Mouse (Mus musculus): Measurements from ENCODE around the gene Clrn2. TPM values are rescaled to one million over a fixed set of nuclear protein-coding genes. Genes with fewer than 3 reads are reported as not detected.
A peak's percentile ranks its signal among the peaks of the same experiment; 100 is the strongest.

Clrn2 gene
- total and polyA plus RNA-seq, 2 experiments from 2014 or later, result 0.36 TPM; not detected in 1

- H3K27me3 ChIP-seq (ENCODE audit: insufficient read depth, low read length), result no peaks in the 10 kb centered on the region
- 86% methylated on average over 5 of the region's 5 CpGs for WGBS
- no peak for ATAC-seq
Observed at GRCm38 (mm10) chr5:45475771-45476170, 22.2 kb downstream of the Clrn2 start.

GRCm38 (mm10) chr5:45476288-45476687 is 22.7 kb downstream of the Clrn2 start:
- Histone ChIP-seq H3K27ac (no peak overlapping the region), H3K9me3 (ENCODE audit: low read length) (no peaks in the 10 kb centered on the region), H3K27me3 (ENCODE audit: insufficient read depth, low read length) (no peaks in the 10 kb centered on the region), H3K9ac (replicated peaks; ENCODE audit: low read length) (no peak overlapping the region), H3K4me3 (ENCODE audit: low read length) (no peak overlapping the region), H3K36me3 (ENCODE audit: insufficient read depth, low read length) (no peaks in the 10 kb centered on the region), H3K4me1 (ENCODE audit: insufficient read depth, low read length) (no peaks in the 10 kb centered on the region), H3K4me2 (ENCODE audit: low read depth, low read length) (no peak overlapping the region)
- TF ChIP-seq CTCF (IDR thresholded peaks at IDR 0.05; ENCODE audit: low read depth), result no peak
- peak; percentile 29 for DNase-seq (ENCODE audit: low spot score)
- peak; percentile 73 for ATAC-seq
- 10% methylated on average over 6 of the region's 6 CpGs for WGBS

More at GRCm38 (mm10) chr5:45475771-45476170, 22.2 kb downstream of the Clrn2 start:
- H3K9ac ChIP-seq (replicated peaks; ENCODE audit: low read length), result no peak overlapping the region
- H3K4me1 ChIP-seq (ENCODE audit: insufficient read depth, low read length), result no peaks in the 10 kb centered on the region
- no peak overlapping the region for H3K4me3 ChIP-seq (ENCODE audit: low read length)
- TF ChIP-seq CTCF (IDR thresholded peaks at IDR 0.05; ENCODE audit: low read depth), result no peak
- H3K4me2 ChIP-seq (ENCODE audit: low read depth, low read length), result no peak overlapping the region
- H3K36me3 ChIP-seq (ENCODE audit: insufficient read depth, low read length), result no peaks in the 10 kb centered on the region
- no peak for DNase-seq (ENCODE audit: low spot score)
- H3K9me3 ChIP-seq (ENCODE audit: low read length), result no peaks in the 10 kb centered on the region
- no peak overlapping the region for H3K27ac ChIP-seq

GRCm38 (mm10) chr5:45477601-45478000 is 24.1 kb downstream of the Clrn2 start:
- Histone ChIP-seq H3K27me3 (ENCODE audit: insufficient read depth, low read length) (no peaks in the 10 kb centered on the region), H3K9me3 (ENCODE audit: low read length) (no peaks in the 10 kb centered on the region), H3K4me1 (ENCODE audit: insufficient read depth, low read length) (no peaks in the 10 kb centered on the region), H3K9ac (replicated peaks; ENCODE audit: low read length) (no peak overlapping the region), H3K36me3 (ENCODE audit: insufficient read depth, low read length) (no peaks in the 10 kb centered on the region), H3K27ac (no peak overlapping the region), H3K4me2 (ENCODE audit: low read depth, low read length) (no peak overlapping the region), H3K4me3 (ENCODE audit: low read length) (no peak overlapping the region)
- DNase-seq (ENCODE audit: low spot score) (no peak), ATAC-seq (no peak)
- TF ChIP-seq CTCF (IDR thresholded peaks at IDR 0.05; ENCODE audit: low read depth), result no peak
- 78% methylated on average over 7 of the region's 7 CpGs for WGBS

- H3K27ac ChIP-seq, result no peak overlapping the region
- H3K4me3 ChIP-seq (ENCODE audit: low read length), result no peak overlapping the region
- H3K27me3 ChIP-seq (ENCODE audit: insufficient read depth, low read length), result no peaks in the 10 kb centered on the region
- H3K4me2 ChIP-seq (ENCODE audit: low read depth, low read length), result no peak overlapping the region
- H3K9me3 ChIP-seq (ENCODE audit: low read length), result no peaks in the 10 kb centered on the region
- H3K9ac ChIP-seq (replicated peaks; ENCODE audit: low read length), result no peak overlapping the region
- no peak for TF ChIP-seq CTCF (IDR thresholded peaks at IDR 0.05; ENCODE audit: low read depth)
- H3K36me3 ChIP-seq (ENCODE audit: insufficient read depth, low read length), result no peaks in the 10 kb centered on the region
- WGBS, result 95% methylated on average over 1 of the region's 1 CpGs
- no peak for DNase-seq (ENCODE audit: low spot score)
- H3K4me1 ChIP-seq (ENCODE audit: insufficient read depth, low read length), result no peaks in the 10 kb centered on the region
- ATAC-seq, result no peak
Observed at GRCm38 (mm10) chr5:45480066-45480465, 26.5 kb downstream of the Clrn2 start.

GRCm38 (mm10) chr5:45481125-45481524 is 27.6 kb downstream of the Clrn2 start:
- no peak overlapping the region for H3K27ac ChIP-seq
- no peaks in the 10 kb centered on the region for H3K27me3 ChIP-seq (ENCODE audit: insufficient read depth, low read length)
- no peaks in the 10 kb centered on the region for H3K4me1 ChIP-seq (ENCODE audit: insufficient read depth, low read length)
- DNase-seq (ENCODE audit: low spot score) (no peak), ATAC-seq (no peak)
- no peak for TF ChIP-seq CTCF (IDR thresholded peaks at IDR 0.05; ENCODE audit: low read depth)
- H3K4me2 ChIP-seq (ENCODE audit: low read depth, low read length), result no peak overlapping the region
- no peaks in the 10 kb centered on the region for H3K36me3 ChIP-seq (ENCODE audit: insufficient read depth, low read length)
- no peak overlapping the region for H3K9ac ChIP-seq (replicated peaks; ENCODE audit: low read length)
- no peaks in the 10 kb centered on the region for H3K9me3 ChIP-seq (ENCODE audit: low read length)
- no peak overlapping the region for H3K4me3 ChIP-seq (ENCODE audit: low read length)
- WGBS, result 91% methylated on average over 2 of the region's 2 CpGs

- Histone ChIP-seq H3K4me2 (ENCODE audit: low read depth, low read length) (no peak overlapping the region), H3K4me3 (ENCODE audit: low read length) (no peak overlapping the region), H3K36me3 (ENCODE audit: insufficient read depth, low read length) (no peaks in the 10 kb centered on the region), H3K9ac (replicated peaks; ENCODE audit: low read length) (no peak overlapping the region), H3K4me1 (ENCODE audit: insufficient read depth, low read length) (no peaks in the 10 kb centered on the region), H3K27me3 (ENCODE audit: insufficient read depth, low read length) (no peaks in the 10 kb centered on the region), H3K9me3 (ENCODE audit: low read length) (no peaks in the 10 kb centered on the region), H3K27ac (no peak overlapping the region)
- WGBS, result 84% methylated on average over 3 of the region's 3 CpGs
- ATAC-seq (no peak), DNase-seq (ENCODE audit: low spot score) (no peak)
- TF ChIP-seq CTCF (IDR thresholded peaks at IDR 0.05; ENCODE audit: low read depth), result no peak
Observed at GRCm38 (mm10) chr5:45482607-45483006, 29.1 kb downstream of the Clrn2 start.

- no peak overlapping the region for H3K27ac ChIP-seq
- H3K27me3 ChIP-seq (ENCODE audit: insufficient read depth, low read length), result no peaks in the 10 kb centered on the region
- H3K4me2 ChIP-seq (ENCODE audit: low read depth, low read length), result no peak overlapping the region
- ATAC-seq (no peak), DNase-seq (ENCODE audit: low spot score) (no peak)
- no peaks in the 10 kb centered on the region for H3K9me3 ChIP-seq (ENCODE audit: low read length)
- H3K36me3 ChIP-seq (ENCODE audit: insufficient read depth, low read length), result no peaks in the 10 kb centered on the region
- H3K9ac ChIP-seq (replicated peaks; ENCODE audit: low read length), result no peak overlapping the region
- no peak overlapping the region for H3K4me3 ChIP-seq (ENCODE audit: low read length)
- 93% methylated on average over 1 of the region's 1 CpGs for WGBS
- H3K4me1 ChIP-seq (ENCODE audit: insufficient read depth, low read length), result no peaks in the 10 kb centered on the region
- TF ChIP-seq CTCF (IDR thresholded peaks at IDR 0.05; ENCODE audit: low read depth), result no peak
Observed at GRCm38 (mm10) chr5:45483654-45484053, 30.1 kb downstream of the Clrn2 start.

All from hindbrain, postnatal 0 days (tissue).